Mouse (Mus musculus): ENCODE results near the gene Ctdspl.

DNA sequence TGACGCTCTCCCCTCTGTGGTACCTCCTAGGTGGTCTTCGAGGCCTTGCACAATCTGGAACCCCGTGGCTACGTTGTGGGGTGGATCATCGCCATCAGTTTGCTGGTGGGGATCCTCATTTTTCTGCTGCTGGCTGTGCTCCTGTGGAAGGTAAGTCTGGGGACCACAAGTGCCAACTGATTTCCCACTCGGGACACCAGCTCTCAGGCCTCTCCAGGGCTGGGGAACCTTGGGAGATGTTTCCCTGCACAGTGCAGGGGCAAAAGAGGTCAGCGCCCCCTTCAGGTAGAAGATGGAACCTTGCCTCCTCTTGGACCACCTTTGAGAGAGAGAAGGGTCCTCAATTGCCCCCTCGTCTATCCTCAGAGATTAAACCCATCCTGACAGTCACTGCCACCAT, 38.5 kb upstream of the Ctdspl start:
- TF ChIP-seq CTCF (IDR thresholded peaks at IDR 0.05) (peak; percentile 37), EP300 (IDR thresholded peaks at IDR 0.05) (no peak)
